Mouse (Mus musculus): ENCODE data around the gene Atp6v0c.

GRCm38 (mm10) chr17:24197032-24197824 lies 27.7 kb upstream of the Atp6v0c start:
- TF ChIP-seq CTCF (IDR thresholded peaks at IDR 0.05; ENCODE audit: borderline replicate concordance, extremely low read depth, insufficient read depth, insufficient read length) (no peak), POLR2A (IDR thresholded peaks at IDR 0.05; ENCODE audit: borderline replicate concordance, extremely low read depth, insufficient read depth, insufficient read length, poor library complexity, severe bottlenecking) (no peak)

Data from brain, embryonic 14.5 days (tissue).